Mouse (Mus musculus) testis, postnatal 14 days (tissue): ENCODE data around the gene Prep.

Experiments
- DNase-seq: peaks from one replicate; pipeline ENCODE4 v3.0.0; 2021; ENCODE audit warnings: low spot score

Gene Prep

GRCm38 (mm10) chr10:45181344-45181743 lies 114.3 kb downstream of the Prep start:
- DNase-seq: no peak

GRCm38 (mm10) chr10:45185457-45185856 lies 118.5 kb downstream of the Prep start:
- no peak for DNase-seq

- no peak for DNase-seq
These were observed 126.6 kb downstream of the Prep start for GRCm38 (mm10) chr10:45193330-45194310.

- no peak for DNase-seq
These were observed 127.5 kb downstream of the Prep start for GRCm38 (mm10) chr10:45194531-45194930.

- DNase-seq: no peak
These were observed 137.6 kb downstream of the Prep start for GRCm38 (mm10) chr10:45204582-45204981.

GRCm38 (mm10) chr10:45210201-45210600 lies 143.2 kb downstream of the Prep start:
- no peak for DNase-seq

GRCm38 (mm10) chr10:45216676-45217075 lies 149.7 kb downstream of the Prep start:
- DNase-seq: no peak
